Mouse (Mus musculus): ENCODE results near the gene Kcnd3.

The Kcnd3 gene

GRCm38 (mm10) chr3:105648889-105649567 is 196.9 kb downstream of the Kcnd3 start:
- no peak for DNase-seq (ENCODE audit: extremely low read depth, low read depth)

GRCm38 (mm10) chr3:105653544-105654380 is 201.6 kb downstream of the Kcnd3 start:
- DNase-seq (ENCODE audit: extremely low read depth, low read depth): no peak

- no peak for DNase-seq (ENCODE audit: extremely low read depth, low read depth)
These were observed 203.0 kb downstream of the Kcnd3 start for GRCm38 (mm10) chr3:105655031-105655585.

- DNase-seq (ENCODE audit: extremely low read depth, low read depth): no peak
These were observed 208.4 kb downstream of the Kcnd3 start for GRCm38 (mm10) chr3:105660530-105660929.

GRCm38 (mm10) chr3:105663043-105663442 is 210.9 kb downstream of the Kcnd3 start:
- no peak for DNase-seq (ENCODE audit: extremely low read depth, low read depth)

GRCm38 (mm10) chr3:105665105-105665765 is 213.1 kb downstream of the Kcnd3 start:
- DNase-seq (ENCODE audit: extremely low read depth, low read depth): no peak

GRCm38 (mm10) chr3:105666996-105667523 is 214.9 kb downstream of the Kcnd3 start:
- no peak for DNase-seq (ENCODE audit: extremely low read depth, low read depth)

- no peak for DNase-seq (ENCODE audit: extremely low read depth, low read depth)
These were observed 216.0 kb downstream of the Kcnd3 start for GRCm38 (mm10) chr3:105668161-105668560.

- no peak for DNase-seq (ENCODE audit: extremely low read depth, low read depth)
These were observed 217.6 kb downstream of the Kcnd3 start for GRCm38 (mm10) chr3:105669776-105670175.

GRCm38 (mm10) chr3:105670801-105671200 is 218.7 kb downstream of the Kcnd3 start:
- DNase-seq (ENCODE audit: extremely low read depth, low read depth): no peak

- peak; percentile 82 for DNase-seq (ENCODE audit: extremely low read depth, low read depth)
These were observed 222.6 kb downstream of the Kcnd3 start for GRCm38 (mm10) chr3:105674595-105675218.

- DNase-seq (ENCODE audit: extremely low read depth, low read depth): no peak
These were observed 223.8 kb downstream of the Kcnd3 start for GRCm38 (mm10) chr3:105675932-105676331.

- no peak for DNase-seq (ENCODE audit: extremely low read depth, low read depth)
These were observed 228.2 kb downstream of the Kcnd3 start for GRCm38 (mm10) chr3:105680346-105680745.

GRCm38 (mm10) chr3:105686394-105687323 is 234.5 kb downstream of the Kcnd3 start:
- no peak for DNase-seq (ENCODE audit: extremely low read depth, low read depth)

GRCm38 (mm10) chr3:105687324-105688060 is 235.4 kb downstream of the Kcnd3 start, which contains the start of gene Ddx20:
Gene Ddx20, minus strand, starts transcription at chr3:105687574.
- peak; percentile 98 for DNase-seq (ENCODE audit: extremely low read depth, low read depth)

- DNase-seq (ENCODE audit: extremely low read depth, low read depth): no peak
These were observed 236.4 kb downstream of the Kcnd3 start for GRCm38 (mm10) chr3:105688536-105688935.

- DNase-seq (ENCODE audit: extremely low read depth, low read depth): no peak
These were observed 241.4 kb downstream of the Kcnd3 start for GRCm38 (mm10) chr3:105693327-105694080.

Measured in MEL-GATA-1-ER (cell line).